Mouse (Mus musculus): ENCODE data around the gene Tmem106c.

DNA sequence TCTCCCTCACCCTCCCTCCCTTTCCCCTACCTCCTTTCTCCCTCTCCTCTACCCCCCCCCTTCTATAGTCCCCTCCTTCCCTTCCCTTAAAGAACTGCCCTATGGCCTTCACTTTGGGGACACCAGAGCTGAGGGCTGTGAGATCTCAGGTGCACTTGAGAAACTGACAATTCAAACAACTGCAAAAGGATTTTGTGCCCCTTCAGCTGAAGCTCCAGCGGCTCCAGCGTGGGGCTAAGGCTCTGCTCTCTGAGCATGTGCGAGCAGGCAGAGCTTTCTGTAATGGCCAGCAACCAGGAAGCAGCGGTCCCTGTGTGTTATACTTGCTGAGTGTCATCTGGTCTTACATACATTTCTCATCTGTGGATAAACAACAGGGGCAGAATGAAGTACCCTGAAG, 8.3 kb upstream of the Tmem106c start:
- no peak for TF ChIP-seq CTCF (IDR thresholded peaks at IDR 0.05; ENCODE audit: low read depth)
- TF ChIP-seq EP300 (IDR thresholded peaks at IDR 0.05; ENCODE audit: low read depth) = no peak

Measured in liver, postnatal 0 days (tissue).